Mouse (Mus musculus) olfactory bulb, adult 2 months (tissue): ENCODE data around the gene Eps8.

ENCODE experiments used
- CTCF ChIP-seq: fragments of 200-500 bp; IDR thresholded peaks from 2 replicates; pipeline ENCODE4 v1.5.1; 2012; ENCODE audit warnings: low read depth, mild to moderate bottlenecking, low read length, moderate library complexity; ENCODE audit not compliant: insufficient read depth
- POLR2A ChIP-seq: fragments of 200-500 bp; IDR thresholded peaks from 2 replicates; pipeline ENCODE4 v1.6.1; 2012; ENCODE audit warnings: mild to moderate bottlenecking, low read depth, low read length, moderate library complexity; ENCODE audit not compliant: insufficient read depth

- no peak for TF ChIP-seq CTCF
- TF ChIP-seq POLR2A = no peak
These were observed 145.7 kb downstream of the Eps8 start for GRCm38 (mm10) chr6:137508936-137509335.
